Mouse (Mus musculus): ENCODE data around the gene Gm10471.
"Not testable (repeated sequence)": the region's sequence is repeated elsewhere in the genome, so short reads cannot be mapped to it uniquely, and the experiment has no call there.

The Gm10471 gene

DNA sequence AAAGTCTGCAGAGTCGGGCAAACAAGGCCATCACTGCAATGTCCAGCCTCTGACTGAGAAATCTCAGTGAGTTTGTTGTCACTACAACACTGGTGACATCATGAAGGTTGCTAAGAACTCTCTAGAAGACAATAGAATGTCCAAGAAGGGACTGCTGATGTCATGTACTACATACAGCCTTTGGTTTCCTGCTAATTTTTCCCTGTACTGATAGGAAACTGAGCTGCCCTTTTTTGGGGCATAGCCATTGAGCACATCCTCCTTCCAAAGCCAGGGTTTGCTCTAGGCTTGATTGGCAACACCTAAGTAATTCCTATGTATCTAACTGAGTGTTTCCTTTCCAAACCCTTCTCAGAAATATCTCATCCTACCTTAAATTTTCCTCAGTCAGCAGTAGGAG is at the start of gene Gm10471:
TSS of gene Gm10471 (minus strand) at position 101 of the 400 bp plus-strand sequence.
- not testable (repeated sequence) for DNase-seq (ENCODE audit: low read depth, low spot score)

DNA sequence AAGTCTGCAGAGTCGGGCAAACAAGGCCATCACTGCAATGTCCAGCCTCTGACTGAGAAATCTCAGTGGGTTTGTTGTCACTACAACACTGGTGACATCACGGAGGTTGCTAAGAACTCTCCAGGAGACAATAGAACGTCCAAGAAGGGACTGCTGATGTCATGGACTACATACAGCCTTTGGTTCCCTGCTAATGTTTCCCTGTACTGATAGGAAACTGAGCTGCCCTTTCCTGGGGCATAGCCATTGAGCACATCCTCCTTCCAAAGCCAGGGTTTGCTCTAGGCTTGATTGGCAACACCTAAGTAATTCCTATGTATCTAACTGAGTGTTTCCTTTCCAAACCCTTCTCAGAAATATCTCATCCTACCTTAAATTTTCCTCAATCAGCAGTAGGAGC is 32.2 kb upstream of the Gm10471 start, which contains the start of gene Gm10220:
TSS of gene Gm10220 (minus strand) at position 101 of the 400 bp plus-strand sequence.
- not testable (repeated sequence) for DNase-seq (ENCODE audit: low read depth, low spot score)

DNA sequence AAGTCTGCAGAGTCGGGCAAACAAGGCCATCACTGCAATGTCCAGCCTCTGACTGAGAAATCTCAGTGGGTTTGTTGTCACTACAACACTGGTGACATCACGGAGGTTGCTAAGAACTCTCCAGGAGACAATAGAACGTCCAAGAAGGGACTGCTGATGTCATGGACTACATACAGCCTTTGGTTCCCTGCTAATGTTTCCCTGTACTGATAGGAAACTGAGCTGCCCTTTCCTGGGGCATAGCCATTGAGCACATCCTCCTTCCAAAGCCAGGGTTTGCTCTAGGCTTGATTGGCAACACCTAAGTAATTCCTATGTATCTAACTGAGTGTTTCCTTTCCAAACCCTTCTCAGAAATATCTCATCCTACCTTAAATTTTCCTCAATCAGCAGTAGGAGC is 16.2 kb upstream of the Gm10471 start, which contains the start of gene 5031410I06Rik:
TSS of gene 5031410I06Rik (minus strand) at position 101 of the 400 bp plus-strand sequence.
- DNase-seq (ENCODE audit: low read depth, low spot score): not testable (repeated sequence)

DNA sequence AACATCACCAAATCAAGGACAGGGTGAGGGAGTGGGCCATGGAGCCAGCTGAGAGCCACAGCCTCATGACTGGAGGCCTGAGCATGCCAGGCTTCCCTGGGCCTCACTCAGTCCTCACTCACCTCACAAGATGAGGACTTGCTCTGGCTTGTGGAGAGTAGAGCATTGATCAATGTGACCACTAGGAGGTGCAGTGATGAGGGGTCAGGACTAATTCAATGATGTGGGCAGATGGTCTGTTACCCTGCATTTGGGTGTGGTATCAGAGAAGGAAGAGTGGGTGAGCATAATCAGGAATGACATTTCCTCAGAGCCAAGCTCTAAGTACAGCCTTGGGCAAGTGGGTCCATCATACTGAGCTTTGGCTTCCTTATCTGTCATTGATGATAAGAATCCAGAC is 10.1 kb downstream of the Gm10471 start:
- DNase-seq (ENCODE audit: low read depth, low spot score): peak; percentile 47

DNA sequence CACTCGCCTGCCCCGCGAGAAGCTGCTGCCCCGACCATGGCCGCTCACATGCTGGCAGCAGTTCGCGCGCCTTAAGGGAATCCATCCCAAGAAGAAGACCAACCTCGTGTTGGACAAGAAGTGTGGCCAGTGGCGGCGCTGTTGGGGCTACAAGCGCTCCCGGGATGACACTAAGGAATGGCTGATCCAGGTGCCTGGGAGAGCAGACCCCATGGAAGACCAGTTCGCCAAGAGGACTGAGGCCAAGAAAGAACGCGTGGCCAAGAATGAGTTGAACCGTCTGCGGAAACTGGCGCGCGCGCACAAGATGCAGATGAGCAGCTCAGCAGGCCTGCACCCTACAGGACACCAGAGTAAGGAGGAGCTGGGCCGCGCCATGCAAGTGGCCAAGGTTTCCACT is 18.4 kb downstream of the Gm10471 start:
- DNase-seq (ENCODE audit: low read depth, low spot score): peak; percentile 68

DNA sequence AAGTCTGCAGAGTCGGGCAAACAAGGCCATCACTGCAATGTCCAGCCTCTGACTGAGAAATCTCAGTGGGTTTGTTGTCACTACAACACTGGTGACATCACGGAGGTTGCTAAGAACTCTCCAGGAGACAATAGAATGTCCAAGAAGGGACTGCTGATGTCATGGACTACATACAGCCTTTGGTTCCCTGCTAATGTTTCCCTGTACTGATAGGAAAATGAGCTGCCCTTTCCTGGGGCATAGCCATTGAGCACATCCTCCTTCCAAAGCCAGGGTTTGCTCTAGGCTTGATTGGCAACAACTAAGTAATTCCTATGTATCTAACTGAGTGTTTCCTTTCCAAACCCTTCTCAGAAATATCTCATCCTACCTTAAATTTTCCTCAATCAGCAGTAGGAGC is 30.6 kb downstream of the Gm10471 start, which contains the start of gene Gm7347:
TSS of gene Gm7347 (minus strand) at position 101 of the 400 bp plus-strand sequence.
- not testable (repeated sequence) for DNase-seq (ENCODE audit: low read depth, low spot score)

DNA sequence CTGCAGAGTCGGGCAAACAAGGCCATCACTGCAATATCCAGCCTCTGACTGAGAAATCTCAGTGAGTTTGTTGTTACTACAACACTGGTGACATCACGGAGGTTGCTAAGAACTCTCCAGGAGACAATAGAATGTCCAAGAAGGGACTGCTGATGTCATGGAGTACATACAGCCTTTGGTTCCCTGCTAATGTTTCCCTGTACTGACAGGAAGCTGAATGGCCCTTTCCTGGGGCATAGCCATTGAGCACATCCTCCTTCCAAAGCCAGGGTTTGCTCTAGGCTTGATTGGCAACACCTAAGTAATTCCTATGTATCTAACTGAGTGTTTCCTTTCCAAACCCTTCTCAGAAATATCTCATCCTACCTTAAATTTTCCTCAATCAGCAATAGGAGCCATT is 49.6 kb downstream of the Gm10471 start, which contains the start of gene Speer4a:
TSS of gene Speer4a (minus strand) at position 101 of the 400 bp plus-strand sequence.
- not testable (repeated sequence) for DNase-seq (ENCODE audit: low read depth, low spot score)

All from ES-CJ7 (cell line).